Mouse (Mus musculus): ENCODE data around the gene Fgf3. TPM values are rescaled to one million over a fixed set of nuclear protein-coding genes. Genes with fewer than 3 reads are reported as not detected.

The Fgf3 gene
- polyA plus RNA-seq, 1 experiment, result not detected

GRCm38 (mm10) chr7:144863196-144863595 lies 25.3 kb downstream of the Fgf3 start:
- Histone ChIP-seq H3K4me3 (ENCODE audit: insufficient read depth, low read depth, low read length) (no peak overlapping the region), H3K4me1 (ENCODE audit: control insufficient read depth, insufficient read depth, low read length) (peaks cover 15% of the 10 kb centered on the region), H3K27ac (ENCODE audit: insufficient read depth, low read depth, low read length) (no peak overlapping the region)
- TF ChIP-seq CTCF (IDR thresholded peaks at IDR 0.05; ENCODE audit: insufficient read depth, low read depth, low read length) (no peak), POLR2A (IDR thresholded peaks at IDR 0.05; ENCODE audit: insufficient read depth, low read depth, low read length) (no peak)
- WGBS, result 16% methylated on average over 11 of the region's 11 CpGs

DNA sequence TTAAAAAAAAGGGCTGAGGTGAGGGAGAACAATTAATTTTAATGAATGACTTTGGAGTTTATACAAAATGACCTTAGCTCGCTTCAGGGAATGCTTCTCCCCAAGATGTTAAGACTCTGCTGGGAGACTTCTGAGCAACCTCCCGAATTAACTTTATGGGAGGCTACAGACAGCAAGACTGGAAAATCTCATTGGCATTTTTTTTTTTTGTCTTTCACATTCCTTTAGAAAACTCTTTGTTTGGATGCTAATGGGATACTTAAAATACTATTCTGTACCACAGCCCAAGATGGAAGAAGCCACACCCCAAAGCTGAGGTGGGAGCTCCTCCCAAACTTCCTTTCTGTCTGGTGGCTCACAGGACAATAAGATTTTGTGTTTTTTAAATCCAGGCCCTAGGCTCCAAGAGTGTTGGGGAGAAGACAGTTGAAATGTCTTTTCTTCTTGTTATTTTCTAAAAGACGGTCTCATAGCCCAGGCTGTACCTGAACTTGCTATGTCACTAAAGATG lies 26.3 kb downstream of the Fgf3 start:
- Histone ChIP-seq H3K4me1 (ENCODE audit: control insufficient read depth, insufficient read depth, low read length) (peaks cover 15% of the 10 kb centered on the region), H3K27ac (ENCODE audit: insufficient read depth, low read depth, low read length) (no peak overlapping the region), H3K4me3 (ENCODE audit: insufficient read depth, low read depth, low read length) (no peak overlapping the region)
- 62% methylated on average over 3 of the region's 3 CpGs for WGBS
- TF ChIP-seq CTCF (IDR thresholded peaks at IDR 0.05; ENCODE audit: insufficient read depth, low read depth, low read length), result no peak
- TF ChIP-seq POLR2A (IDR thresholded peaks at IDR 0.05; ENCODE audit: insufficient read depth, low read depth, low read length), result no peak

- 74% methylated on average over 4 of the region's 4 CpGs for WGBS
- TF ChIP-seq CTCF (IDR thresholded peaks at IDR 0.05; ENCODE audit: insufficient read depth, low read depth, low read length), result no peak
- TF ChIP-seq POLR2A (IDR thresholded peaks at IDR 0.05; ENCODE audit: insufficient read depth, low read depth, low read length), result no peak
- Histone ChIP-seq H3K27ac (ENCODE audit: insufficient read depth, low read depth, low read length) (no peak overlapping the region), H3K4me3 (ENCODE audit: insufficient read depth, low read depth, low read length) (no peak overlapping the region), H3K4me1 (ENCODE audit: control insufficient read depth, insufficient read depth, low read length) (0 out of 2 replicates have a peak, but pooled peaks cover under 1% of the 10 kb centered on the region)
These were observed 29.3 kb downstream of the Fgf3 start for GRCm38 (mm10) chr7:144867161-144867560.

DNA sequence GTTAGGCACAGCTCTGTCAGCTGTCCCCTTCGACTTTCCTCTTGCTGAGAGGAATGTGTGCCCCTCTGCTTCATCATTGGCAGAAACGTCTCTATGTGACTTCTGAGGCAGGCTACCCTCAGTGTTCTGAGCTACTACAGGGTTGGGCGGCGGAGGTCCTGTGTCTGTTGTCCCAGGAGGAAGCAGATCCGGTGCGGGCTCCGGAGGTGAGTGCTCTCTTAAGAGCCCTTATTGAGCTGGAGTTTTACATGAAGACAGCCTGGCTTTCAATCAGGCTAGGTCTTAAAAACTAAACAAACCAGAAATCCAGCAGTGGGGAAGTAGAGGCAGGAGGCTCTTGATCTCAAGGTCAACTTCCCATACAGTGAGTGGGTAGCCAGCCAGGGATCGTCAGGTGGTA lies 29.7 kb downstream of the Fgf3 start:
- WGBS, result 82% methylated on average over 8 of the region's 8 CpGs

GRCm38 (mm10) chr7:144872420-144872819 lies 34.5 kb downstream of the Fgf3 start:
- H3K4me3 ChIP-seq (ENCODE audit: insufficient read depth, low read depth, low read length), result no peak overlapping the region
- no peaks in the 10 kb centered on the region; the same call in 1 of the 2 replicates for H3K4me1 ChIP-seq (ENCODE audit: control insufficient read depth, insufficient read depth, low read length)
- 87% methylated on average over 4 of the region's 4 CpGs for WGBS
- TF ChIP-seq POLR2A (IDR thresholded peaks at IDR 0.05; ENCODE audit: insufficient read depth, low read depth, low read length) (no peak), CTCF (IDR thresholded peaks at IDR 0.05; ENCODE audit: insufficient read depth, low read depth, low read length) (no peak)
- no peak overlapping the region for H3K27ac ChIP-seq (ENCODE audit: insufficient read depth, low read depth, low read length)

More for the DNA sequence above, 29.7 kb downstream of the Fgf3 start:
- TF ChIP-seq POLR2A (IDR thresholded peaks at IDR 0.05; ENCODE audit: insufficient read depth, low read depth, low read length), result no peak
- no peaks in the 10 kb centered on the region for H3K4me1 ChIP-seq (ENCODE audit: control insufficient read depth, insufficient read depth, low read length)
- no peak overlapping the region for H3K27ac ChIP-seq (ENCODE audit: insufficient read depth, low read depth, low read length)
- H3K4me3 ChIP-seq (ENCODE audit: insufficient read depth, low read depth, low read length), result no peak overlapping the region

- Histone ChIP-seq H3K27ac (ENCODE audit: insufficient read depth, low read depth, low read length) (no peak overlapping the region), H3K4me1 (ENCODE audit: control insufficient read depth, insufficient read depth, low read length) (no peaks in the 10 kb centered on the region; the same call in 1 of the 2 replicates), H3K4me3 (ENCODE audit: insufficient read depth, low read depth, low read length) (no peak overlapping the region)
- TF ChIP-seq POLR2A (IDR thresholded peaks at IDR 0.05; ENCODE audit: insufficient read depth, low read depth, low read length) (no peak), CTCF (IDR thresholded peaks at IDR 0.05; ENCODE audit: insufficient read depth, low read depth, low read length) (no peak)
- 89% methylated on average over 4 of the region's 4 CpGs for WGBS
These were observed 35.3 kb downstream of the Fgf3 start for GRCm38 (mm10) chr7:144873160-144873559.

GRCm38 (mm10) chr7:144874226-144874625 lies 36.3 kb downstream of the Fgf3 start:
- WGBS, result 76% methylated on average over 4 of the region's 4 CpGs
- TF ChIP-seq POLR2A (IDR thresholded peaks at IDR 0.05; ENCODE audit: insufficient read depth, low read depth, low read length), result no peak
- no peak for TF ChIP-seq CTCF (IDR thresholded peaks at IDR 0.05; ENCODE audit: insufficient read depth, low read depth, low read length)
- no peak overlapping the region for H3K4me3 ChIP-seq (ENCODE audit: insufficient read depth, low read depth, low read length)

DNA sequence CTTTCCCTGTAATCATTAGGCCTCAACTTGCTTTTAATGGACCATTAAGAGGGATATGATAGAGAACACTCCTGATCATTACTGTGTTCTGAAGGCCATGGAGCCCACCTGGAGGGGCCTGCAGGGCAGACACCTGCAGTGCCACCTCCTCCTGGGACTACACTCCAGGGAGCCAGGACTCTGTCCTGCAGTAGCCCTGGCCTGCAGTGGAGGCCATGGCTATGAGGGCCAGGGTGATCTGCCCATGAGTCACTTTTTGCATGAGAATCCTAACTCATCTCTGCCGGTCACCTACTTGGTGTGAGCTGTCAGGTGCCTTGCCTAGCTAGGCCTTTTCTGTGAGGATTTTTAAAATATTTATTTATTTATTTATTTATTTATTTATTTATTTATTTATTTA lies 40.5 kb downstream of the Fgf3 start:
- WGBS, result 95% methylated on average over 1 of the region's 1 CpGs
- Histone ChIP-seq H3K4me3 (ENCODE audit: insufficient read depth, low read depth, low read length) (no peak overlapping the region), H3K4me1 (ENCODE audit: control insufficient read depth, insufficient read depth, low read length) (no peaks in the 10 kb centered on the region; the same call in 1 of the 2 replicates), H3K27ac (ENCODE audit: insufficient read depth, low read depth, low read length) (no peak overlapping the region)
- TF ChIP-seq CTCF (IDR thresholded peaks at IDR 0.05; ENCODE audit: insufficient read depth, low read depth, low read length) (no peak), POLR2A (IDR thresholded peaks at IDR 0.05; ENCODE audit: insufficient read depth, low read depth, low read length) (no peak)

More at GRCm38 (mm10) chr7:144874226-144874625, 36.3 kb downstream of the Fgf3 start:
- Histone ChIP-seq H3K27ac (ENCODE audit: insufficient read depth, low read depth, low read length) (no peak overlapping the region), H3K4me1 (ENCODE audit: control insufficient read depth, insufficient read depth, low read length) (no peaks in the 10 kb centered on the region; the same call in 1 of the 2 replicates)

- H3K4me3 ChIP-seq (ENCODE audit: insufficient read depth, low read depth, low read length), result no peak overlapping the region
- H3K27ac ChIP-seq (ENCODE audit: insufficient read depth, low read depth, low read length), result no peak overlapping the region
- H3K4me1 ChIP-seq (ENCODE audit: control insufficient read depth, insufficient read depth, low read length), result no peaks in the 10 kb centered on the region
- TF ChIP-seq POLR2A (IDR thresholded peaks at IDR 0.05; ENCODE audit: insufficient read depth, low read depth, low read length), result no peak
- TF ChIP-seq CTCF (IDR thresholded peaks at IDR 0.05; ENCODE audit: insufficient read depth, low read depth, low read length), result no peak
- WGBS, result 57% methylated on average over 2 of the region's 2 CpGs
These were observed 45.2 kb downstream of the Fgf3 start for GRCm38 (mm10) chr7:144883106-144883505.

GRCm38 (mm10) chr7:144887672-144888071 lies 49.8 kb downstream of the Fgf3 start:
- no peak overlapping the region for H3K4me3 ChIP-seq (ENCODE audit: insufficient read depth, low read depth, low read length)
- H3K27ac ChIP-seq (ENCODE audit: insufficient read depth, low read depth, low read length), result no peak overlapping the region
- TF ChIP-seq CTCF (IDR thresholded peaks at IDR 0.05; ENCODE audit: insufficient read depth, low read depth, low read length) (no peak), POLR2A (IDR thresholded peaks at IDR 0.05; ENCODE audit: insufficient read depth, low read depth, low read length) (no peak)
- 92% methylated on average over 2 of the region's 2 CpGs for WGBS
- no peaks in the 10 kb centered on the region for H3K4me1 ChIP-seq (ENCODE audit: control insufficient read depth, insufficient read depth, low read length)
